Mouse (Mus musculus): Measurements from ENCODE around the gene Myh3.
"Not testable (repeated sequence)": the region's sequence is repeated elsewhere in the genome, so short reads cannot be mapped to it uniquely, and the experiment has no call there.

The Myh3 gene

GRCm38 (mm10) chr11:67078888-67079287 lies 788 bp downstream of the Myh3 start:
- DNase-seq: no peak

DNA sequence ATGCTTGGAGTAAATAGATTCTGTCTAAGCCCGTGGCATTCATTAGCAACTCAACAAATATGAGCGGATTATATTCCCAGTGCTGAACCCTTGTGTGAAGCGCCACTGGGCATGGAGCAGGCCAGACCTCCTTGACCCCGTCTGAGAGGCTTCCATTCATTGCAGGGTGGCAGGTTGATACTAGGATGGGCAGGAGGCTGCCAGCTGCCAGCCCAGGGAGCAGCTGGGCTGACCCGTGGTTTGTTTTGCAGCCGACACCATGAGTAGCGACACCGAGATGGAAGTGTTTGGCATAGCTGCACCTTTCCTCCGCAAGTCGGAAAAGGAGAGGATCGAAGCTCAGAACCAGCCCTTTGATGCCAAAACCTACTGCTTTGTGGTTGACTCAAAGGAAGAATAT lies 1.6 kb downstream of the Myh3 start:
- DNase-seq: no peak

GRCm38 (mm10) chr11:67080168-67080567 lies 2.1 kb downstream of the Myh3 start:
- DNase-seq: peak; percentile 66 to 72

GRCm38 (mm10) chr11:67081125-67081649 lies 3.1 kb downstream of the Myh3 start:
- peak; percentile 76 to 85 for DNase-seq

GRCm38 (mm10) chr11:67082188-67082587 lies 4.1 kb downstream of the Myh3 start:
- no peak for DNase-seq

DNA sequence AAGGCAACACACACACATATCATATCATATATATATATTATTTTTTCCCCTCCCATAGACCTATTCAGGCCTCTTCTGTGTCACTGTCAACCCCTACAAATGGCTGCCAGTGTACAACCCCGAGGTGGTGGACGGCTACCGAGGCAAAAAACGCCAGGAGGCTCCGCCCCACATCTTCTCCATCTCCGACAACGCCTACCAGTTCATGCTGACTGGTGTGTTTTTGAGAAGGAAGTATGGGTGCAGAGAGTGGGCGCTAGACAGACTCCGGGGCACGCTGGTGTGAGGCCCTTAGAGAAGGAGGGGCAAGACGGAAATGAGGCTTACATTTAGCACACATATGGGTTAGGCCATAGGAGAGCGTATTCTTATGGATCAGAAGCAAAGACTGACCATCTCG lies 4.7 kb downstream of the Myh3 start:
- no peak for DNase-seq

GRCm38 (mm10) chr11:67083239-67083638 lies 5.1 kb downstream of the Myh3 start:
- DNase-seq: no peak

- DNase-seq: no peak
These were observed 5.7 kb downstream of the Myh3 start for GRCm38 (mm10) chr11:67083712-67084340.

DNA sequence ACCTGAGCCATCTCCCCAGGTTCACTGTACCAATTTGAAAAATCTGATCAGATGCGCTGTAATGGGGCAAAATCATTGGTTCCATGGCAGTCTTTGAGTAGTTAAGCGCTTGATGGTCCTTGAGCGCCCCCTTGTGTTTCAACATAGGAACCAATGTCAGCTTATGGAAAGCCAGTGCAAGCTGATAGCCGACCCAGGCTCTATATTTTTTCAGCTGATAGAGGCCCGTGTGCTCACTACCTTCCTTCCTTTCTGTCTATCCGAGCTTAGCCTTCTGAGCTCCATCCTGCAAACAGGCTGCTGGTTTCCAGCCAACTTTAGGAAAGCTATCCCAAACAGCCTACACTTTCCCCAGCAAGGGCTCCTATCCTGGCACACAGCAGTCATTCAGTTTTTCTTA lies 7.4 kb downstream of the Myh3 start:
- peak; percentile 74 to 79 for DNase-seq

DNA sequence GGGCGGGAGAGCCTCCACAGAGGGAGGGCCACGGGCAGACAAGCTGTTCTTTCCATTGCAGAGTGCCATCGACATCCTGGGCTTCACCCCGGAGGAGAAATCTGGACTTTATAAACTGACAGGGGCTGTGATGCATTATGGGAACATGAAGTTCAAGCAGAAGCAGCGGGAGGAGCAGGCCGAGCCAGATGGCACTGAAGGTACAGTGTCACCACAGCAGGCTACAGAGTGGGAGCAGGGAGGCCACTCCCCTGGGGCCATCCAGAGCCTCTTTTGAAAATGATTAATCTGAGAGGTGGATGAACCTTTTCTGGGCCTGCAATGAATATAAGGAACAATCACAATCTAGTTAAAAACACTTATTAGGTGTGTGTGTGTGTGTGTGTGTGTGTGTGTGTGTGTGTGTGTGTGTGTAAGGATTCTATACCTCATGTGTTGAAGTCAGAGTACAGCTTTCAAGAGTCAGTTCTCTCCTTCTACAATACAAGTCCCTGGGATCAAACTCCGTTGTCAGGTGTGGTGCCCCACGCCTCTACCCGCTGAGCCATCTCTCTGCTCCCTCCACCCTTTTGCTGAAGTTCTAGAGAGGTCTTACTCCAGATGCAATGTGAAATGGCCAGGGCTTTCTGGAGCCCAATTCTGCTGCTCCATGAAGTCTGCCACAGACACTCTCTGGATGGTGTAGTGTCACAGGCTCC lies 8.5 kb downstream of the Myh3 start:
- peak in 1 of 2 experiments; percentile 17 for DNase-seq

DNA sequence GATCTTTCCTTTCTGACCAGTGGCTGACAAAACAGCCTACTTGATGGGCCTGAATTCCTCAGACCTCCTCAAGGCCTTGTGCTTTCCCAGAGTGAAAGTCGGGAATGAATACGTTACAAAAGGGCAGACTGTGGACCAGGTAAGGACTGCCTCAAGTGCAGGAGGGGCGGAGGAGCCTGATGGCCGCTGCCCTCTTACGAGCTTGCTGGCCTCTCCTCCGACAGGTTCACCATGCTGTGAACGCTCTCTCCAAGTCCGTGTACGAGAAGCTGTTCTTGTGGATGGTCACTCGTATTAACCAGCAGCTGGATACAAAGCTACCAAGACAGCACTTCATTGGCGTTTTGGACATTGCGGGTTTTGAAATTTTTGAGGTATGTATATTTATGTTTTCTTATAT lies 9.1 kb downstream of the Myh3 start:
- DNase-seq: no peak

DNA sequence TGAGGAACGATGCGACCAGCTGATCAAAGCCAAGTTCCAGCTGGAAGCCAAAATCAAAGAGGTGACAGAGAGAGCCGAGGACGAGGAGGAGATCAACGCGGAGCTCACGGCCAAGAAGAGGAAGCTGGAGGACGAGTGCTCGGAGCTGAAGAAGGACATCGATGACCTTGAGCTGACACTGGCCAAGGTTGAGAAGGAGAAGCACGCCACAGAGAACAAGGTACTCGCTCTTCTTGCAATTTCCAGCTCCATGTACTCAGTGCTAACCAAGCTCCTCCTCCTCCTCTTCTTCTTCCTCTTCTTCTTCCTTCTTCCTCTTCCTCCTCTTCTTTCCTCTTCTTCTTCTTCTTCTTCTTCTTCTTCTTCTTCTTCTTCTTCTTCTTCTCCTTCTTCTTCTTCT lies 14.3 kb downstream of the Myh3 start:
- not testable (repeated sequence) for DNase-seq

DNA sequence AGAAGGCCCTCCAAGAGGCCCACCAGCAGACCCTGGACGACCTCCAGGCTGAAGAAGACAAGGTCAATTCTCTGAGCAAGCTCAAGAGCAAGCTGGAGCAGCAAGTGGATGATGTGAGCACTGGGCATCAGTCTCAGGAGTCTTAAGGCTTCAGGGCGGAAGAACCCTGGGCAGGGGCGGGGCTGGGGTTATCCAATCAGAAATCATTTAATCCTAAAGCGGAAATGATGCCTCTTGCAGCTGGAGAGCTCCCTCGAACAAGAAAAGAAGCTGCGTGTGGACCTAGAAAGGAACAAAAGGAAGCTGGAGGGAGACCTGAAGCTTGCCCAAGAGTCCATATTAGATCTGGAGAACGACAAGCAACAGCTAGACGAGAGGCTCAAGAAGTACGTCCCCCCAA lies 15.1 kb downstream of the Myh3 start:
- DNase-seq: no peak

DNA sequence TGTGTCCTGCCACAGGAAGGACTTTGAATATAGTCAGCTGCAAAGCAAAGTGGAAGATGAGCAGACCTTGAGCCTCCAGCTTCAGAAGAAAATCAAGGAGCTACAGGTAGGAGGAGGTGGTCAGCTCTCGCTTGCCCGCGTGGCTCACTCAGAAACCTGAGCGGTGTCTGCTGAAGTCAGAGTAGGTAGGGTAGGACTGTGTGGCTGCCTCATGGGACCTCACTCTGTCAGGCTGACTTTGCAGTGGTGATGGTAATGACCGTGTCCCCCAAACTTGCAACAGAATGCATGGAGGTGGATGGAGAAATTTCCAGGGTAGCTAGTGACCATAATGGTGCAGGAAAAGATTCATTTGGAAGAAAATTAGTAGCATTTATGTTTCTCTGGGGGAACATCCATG lies 15.6 kb downstream of the Myh3 start:
- no peak for DNase-seq

GRCm38 (mm10) chr11:67094470-67094869 lies 16.4 kb downstream of the Myh3 start:
- no peak for DNase-seq

DNA sequence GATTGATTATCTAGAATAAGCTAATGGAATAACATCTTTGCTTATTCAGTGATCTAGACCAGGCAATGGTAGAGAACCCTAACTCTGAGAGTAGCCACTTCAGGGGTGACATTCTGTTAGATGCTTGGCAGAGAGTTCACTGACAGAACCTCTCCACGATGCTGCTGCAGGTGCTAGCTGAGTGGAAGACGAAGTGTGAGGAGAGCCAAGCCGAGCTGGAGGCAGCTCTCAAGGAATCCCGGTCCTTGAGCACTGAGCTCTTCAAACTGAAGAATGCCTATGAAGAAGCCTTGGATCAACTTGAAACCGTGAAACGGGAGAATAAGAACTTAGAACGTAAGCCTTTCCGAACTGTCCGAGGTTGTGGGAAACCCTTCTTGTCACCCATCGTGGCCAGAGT lies 19.6 kb downstream of the Myh3 start:
- DNase-seq: no peak

DNA sequence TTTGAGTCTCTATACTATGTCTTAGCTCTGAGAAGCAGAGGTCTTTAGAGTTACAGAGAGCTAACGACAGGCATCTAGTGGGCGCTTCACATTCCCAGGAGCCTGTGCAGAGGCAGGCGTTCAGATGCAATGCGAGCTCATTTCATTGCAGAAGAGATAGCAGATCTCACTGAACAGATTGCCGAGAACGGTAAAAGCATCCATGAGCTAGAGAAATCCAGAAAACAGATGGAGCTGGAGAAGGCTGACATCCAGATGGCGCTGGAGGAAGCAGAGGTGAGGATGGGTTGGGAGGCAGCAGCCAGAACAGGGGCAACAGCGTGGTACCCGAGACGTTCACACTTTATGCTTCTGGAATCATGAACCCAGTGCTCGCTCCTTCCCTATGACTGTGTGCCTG lies 20.3 kb downstream of the Myh3 start:
- no peak for DNase-seq

- DNase-seq: no peak
These were observed 21.1 kb downstream of the Myh3 start for GRCm38 (mm10) chr11:67099241-67099640.

DNA sequence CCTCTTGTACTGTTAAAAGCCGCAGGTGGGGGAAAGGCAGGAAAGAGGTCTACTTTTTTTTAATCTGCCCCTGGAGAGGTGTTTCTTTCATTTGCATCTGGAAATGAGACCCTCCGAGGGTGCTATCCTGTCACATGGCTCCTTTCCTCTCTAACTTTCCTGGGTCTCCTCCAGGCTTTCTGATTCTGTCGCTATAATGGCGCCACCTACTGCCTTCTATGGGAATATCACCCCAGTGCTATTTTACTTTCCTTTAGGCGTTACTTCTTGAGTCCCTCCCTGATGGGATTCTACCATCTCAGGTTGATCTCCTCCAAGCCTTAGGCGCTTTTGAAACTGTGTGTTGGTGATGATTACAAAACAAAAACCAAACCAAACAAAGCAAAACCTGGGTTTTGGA lies 22.1 kb downstream of the Myh3 start:
- DNase-seq: peak; percentile 43 to 57

- peak; percentile 62 to 70 for DNase-seq
These were observed 23.6 kb downstream of the Myh3 start for GRCm38 (mm10) chr11:67101713-67102112.

GRCm38 (mm10) chr11:67103256-67103655 lies 25.2 kb downstream of the Myh3 start:
- no peak for DNase-seq

- no peak for DNase-seq
These were observed 26.1 kb downstream of the Myh3 start for GRCm38 (mm10) chr11:67104242-67104641.

GRCm38 (mm10) chr11:67104714-67105113 lies 26.6 kb downstream of the Myh3 start:
- no peak for DNase-seq

DNA sequence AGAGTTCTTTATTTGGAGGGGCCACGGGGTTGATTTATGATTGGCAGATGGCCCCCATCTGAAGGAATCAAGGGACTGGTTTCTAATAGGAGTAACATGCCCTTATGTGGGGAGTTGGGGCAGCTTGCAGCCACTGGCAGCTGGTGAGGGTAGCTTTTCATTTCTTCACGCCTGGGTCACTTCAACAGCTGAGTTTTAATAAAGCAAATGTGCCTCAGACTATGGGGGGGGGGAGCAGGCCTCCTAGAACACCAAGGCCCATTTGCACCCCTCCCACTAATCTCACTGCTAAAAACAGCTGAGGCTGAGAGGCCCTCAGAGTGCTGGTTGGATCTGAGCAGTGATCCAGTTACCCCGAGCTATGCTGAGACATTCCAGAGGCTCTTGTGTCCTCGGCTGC lies 27.6 kb downstream of the Myh3 start:
- DNase-seq: no peak

DNA sequence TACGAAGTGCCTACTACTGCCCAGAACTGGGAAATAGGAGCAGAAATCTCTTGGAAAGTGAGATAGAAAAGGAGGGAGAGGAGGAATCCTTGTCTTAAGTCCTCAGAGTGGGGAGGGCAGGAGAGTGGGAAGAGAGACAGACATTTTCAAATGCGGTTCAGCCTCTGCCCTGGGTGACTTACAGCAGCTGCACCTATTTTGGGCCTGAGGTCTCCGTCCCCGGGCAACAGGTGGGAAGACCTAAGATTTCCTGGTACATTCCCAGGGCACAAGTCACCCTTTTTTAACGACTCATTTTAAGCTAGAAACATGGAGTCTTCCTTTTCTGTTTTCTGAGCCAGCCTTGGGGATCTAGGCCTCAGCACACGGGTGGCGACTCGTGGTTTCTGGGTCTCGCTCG lies 28.9 kb downstream of the Myh3 start:
- no peak for DNase-seq
